Mouse (Mus musculus) liver, embryonic 14.5 days (tissue): ENCODE measurements around the gene Osbpl10.

Experiments used
- CTCF ChIP-seq: IDR thresholded peaks from 2 replicates; pipeline ENCODE4 v1.5.1; 2016; ENCODE audit warnings: antibody characterized with exemption, low read depth, control low read depth
- EP300 ChIP-seq: IDR thresholded peaks from 2 replicates; pipeline ENCODE4 v1.6.1; 2016; ENCODE audit warnings: antibody characterized with exemption, low read depth

DNA sequence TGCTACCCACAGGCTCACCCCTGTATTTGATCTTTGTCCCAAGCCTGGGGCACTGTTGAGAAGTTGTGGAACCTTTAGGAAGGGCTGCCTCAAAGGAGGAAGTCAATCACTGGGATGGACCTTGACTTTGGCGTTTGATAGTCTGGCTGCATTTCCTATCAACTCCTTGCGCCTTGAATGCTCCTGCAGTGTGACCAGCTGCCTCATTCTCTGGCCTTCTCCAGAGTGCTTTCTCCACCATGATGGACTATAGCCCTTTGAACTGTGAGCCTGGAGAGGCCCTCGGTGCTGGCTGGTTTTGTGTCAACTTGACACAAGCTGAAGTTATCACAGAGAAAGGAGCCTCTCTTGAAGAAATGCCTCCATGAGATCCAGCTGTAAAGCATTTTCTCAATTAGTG, 33.7 kb upstream of the Osbpl10 start:
- TF ChIP-seq CTCF (no peak), EP300 (no peak)
